19 mouse cellular contexts compared by ENCODE assay signal in the genomic region with DNA sequence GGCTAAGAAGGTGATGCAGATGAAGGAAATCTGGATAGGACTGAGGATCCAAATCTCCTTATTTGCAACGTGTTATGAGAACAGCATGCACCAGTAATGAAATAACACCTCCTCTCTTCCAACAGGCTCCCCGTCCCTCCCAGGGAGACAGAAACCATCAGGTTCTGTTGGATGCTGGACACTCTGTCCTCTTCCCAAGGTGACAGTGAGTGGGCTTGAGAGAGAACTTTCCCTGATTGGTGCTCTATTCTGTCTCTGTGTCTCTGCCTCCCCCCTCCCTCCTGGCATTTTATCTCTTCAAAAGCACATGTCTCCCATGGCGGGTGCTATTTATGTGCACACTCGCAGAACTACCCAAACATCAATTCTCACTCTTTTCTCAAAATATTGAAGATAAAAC.
A peak's percentile ranks its signal among the peaks of the same experiment; 100 is the strongest.
DNase-seq lines count a peak whose midpoint lies in the region; ATAC-seq and TF ChIP-seq lines count a peak whose summit lies in the region.
"Had no signal": no experiment of that assay in that cellular context is flagged by ENCODE, and none has a peak within 500 bp of the region (broad histone marks: within the 10 kb centered on the region; RNA-seq: fewer than 3 reads in every experiment).

No protein-coding gene starts in this region.

- no peak for ATAC-seq in intestine, embryonic 14.5 days (replicated peaks; ENCODE audit: low FRiP score, low TSS enrichment, low read depth)
- no peak for ATAC-seq in intestine, postnatal 0 days
- ATAC-seq in hindbrain, embryonic 12.5 days (ENCODE audit: low FRiP score) = no peak
- ATAC-seq: forebrain, embryonic 13.5 days; inflammation-experienced regulatory T-cells, adult 6 months; lung, postnatal 0 days; midbrain, embryonic 13.5 days had no signal

- H3K9me3 ChIP-seq in intestine, embryonic 14.5 days (ENCODE audit: control insufficient read depth, low read length) = no peaks in the 10 kb centered on the region
- no peaks in the 10 kb centered on the region for H3K9me3 ChIP-seq in intestine, postnatal 0 days (ENCODE audit: control insufficient read depth)
- no peaks in the 10 kb centered on the region for H3K9me3 ChIP-seq in hindbrain, embryonic 12.5 days (replicated peaks)
- H3K9me3 ChIP-seq: forebrain, embryonic 13.5 days; kidney, embryonic 15.5 days; limb, embryonic 13.5 days; liver, embryonic 15.5 days; midbrain, embryonic 13.5 days had no signal

- no peaks in the 10 kb centered on the region for H3K4me1 ChIP-seq in intestine, embryonic 14.5 days (replicated peaks; ENCODE audit: control insufficient read depth, insufficient read depth, low read length)
- no peaks in the 10 kb centered on the region for H3K4me1 ChIP-seq in intestine, postnatal 0 days (replicated peaks; ENCODE audit: control insufficient read depth, insufficient read depth, low read length)
- H3K4me1 ChIP-seq in hindbrain, embryonic 12.5 days = no peaks in the 10 kb centered on the region
- H3K4me1 ChIP-seq: forebrain, embryonic 13.5 days; kidney, embryonic 15.5 days; limb, embryonic 13.5 days; liver, embryonic 15.5 days; midbrain, embryonic 13.5 days had no signal

- H3K4me2 ChIP-seq in intestine, embryonic 14.5 days (ENCODE audit: low read length) = no peak overlapping the region
- no peak overlapping the region for H3K4me2 ChIP-seq in intestine, postnatal 0 days (replicated peaks; ENCODE audit: low read depth)
- H3K4me2 ChIP-seq in hindbrain, embryonic 12.5 days (replicated peaks) = no peak overlapping the region
- H3K4me2 ChIP-seq: forebrain, embryonic 13.5 days; kidney, embryonic 15.5 days; limb, embryonic 13.5 days; liver, embryonic 15.5 days; midbrain, embryonic 13.5 days had no signal

- no peak overlapping the region for H3K4me3 ChIP-seq in intestine, embryonic 14.5 days (ENCODE audit: low read depth, low read length)
- no peak overlapping the region for H3K4me3 ChIP-seq in intestine, postnatal 0 days (ENCODE audit: low read depth, low read length)
- H3K4me3 ChIP-seq in hindbrain, embryonic 12.5 days = no peak overlapping the region
- H3K4me3 ChIP-seq: forebrain, embryonic 13.5 days; gastrocnemius, adult 2 months; kidney, embryonic 15.5 days; limb, embryonic 13.5 days; liver, embryonic 15.5 days; midbrain, embryonic 13.5 days had no signal

- WGBS in intestine, embryonic 14.5 days = 73% methylated on average over 4 of the region's 4 CpGs
- WGBS in intestine, postnatal 0 days = 63% methylated on average over 4 of the region's 4 CpGs
- WGBS in hindbrain, embryonic 12.5 days = 83% methylated on average over 4 of the region's 4 CpGs

- H3K27me3 ChIP-seq in intestine, embryonic 14.5 days (replicated peaks; ENCODE audit: control insufficient read depth, insufficient read depth, low read length) = no peaks in the 10 kb centered on the region
- H3K27me3 ChIP-seq in intestine, postnatal 0 days (replicated peaks; ENCODE audit: control insufficient read depth, insufficient read depth, low read length) = no peaks in the 10 kb centered on the region
- no peaks in the 10 kb centered on the region for H3K27me3 ChIP-seq in hindbrain, embryonic 12.5 days
- H3K27me3 ChIP-seq: forebrain, embryonic 13.5 days; kidney, embryonic 15.5 days; limb, embryonic 13.5 days; liver, embryonic 15.5 days; midbrain, embryonic 13.5 days had no signal

- no peak overlapping the region for H3K27ac ChIP-seq in intestine, embryonic 14.5 days (ENCODE audit: low read depth)
- no peak overlapping the region for H3K27ac ChIP-seq in intestine, postnatal 0 days (ENCODE audit: low read depth, low read length)
- H3K27ac ChIP-seq in hindbrain, embryonic 12.5 days = no peak overlapping the region
- H3K27ac ChIP-seq: forebrain, embryonic 13.5 days; gastrocnemius, adult 2 months; kidney, embryonic 15.5 days; limb, embryonic 13.5 days; liver, embryonic 15.5 days; midbrain, embryonic 13.5 days had no signal

- TF ChIP-seq CTCF in intestine, postnatal 0 days (IDR thresholded peaks at IDR 0.05; ENCODE audit: low read depth) = no peak

- no peaks in the 10 kb centered on the region for H3K36me3 ChIP-seq in intestine, embryonic 14.5 days (ENCODE audit: control insufficient read depth, insufficient read depth, low read length)
- no peaks in the 10 kb centered on the region for H3K36me3 ChIP-seq in intestine, postnatal 0 days (ENCODE audit: control insufficient read depth, insufficient read depth)
- H3K36me3 ChIP-seq in hindbrain, embryonic 12.5 days = no peaks in the 10 kb centered on the region
- H3K36me3 ChIP-seq: kidney, embryonic 15.5 days; limb, embryonic 13.5 days; liver, embryonic 15.5 days; midbrain, embryonic 13.5 days had no signal

- no peak overlapping the region for H3K9ac ChIP-seq in intestine, embryonic 14.5 days (ENCODE audit: low read length)
- H3K9ac ChIP-seq in intestine, postnatal 0 days (ENCODE audit: low read depth, low read length) = no peak overlapping the region
- no peak overlapping the region for H3K9ac ChIP-seq in hindbrain, embryonic 12.5 days
- H3K9ac ChIP-seq: forebrain, embryonic 13.5 days; kidney, embryonic 15.5 days; limb, embryonic 13.5 days; liver, embryonic 15.5 days; midbrain, embryonic 13.5 days had no signal

- peak; percentile 20 for DNase-seq in intestine, embryonic 14.5 days (ENCODE audit: low spot score)
- DNase-seq in right cerebral cortex, postnatal 25 days = peak; percentile 38
- no peak for DNase-seq in right cerebral cortex, postnatal 4 days
- peak; percentile 74 for DNase-seq in layer of hippocampus, adult 9-11 months
- DNase-seq in telencephalon, adult 2 months (ENCODE audit: low read depth, low spot score) = peak; percentile 82
- DNase-seq: cerebellum, adult 11 months; cerebellum, postnatal 14 days; gastrocnemius, adult 2 months; heart, postnatal 14 days; thymus, postnatal 25 days had no signal
